Mouse (Mus musculus) brain, embryonic 14.5 days (tissue): Measurements from ENCODE around the gene Birc6.

Experiments
- CTCF ChIP-seq: fragments of 200-500 bp; IDR thresholded peaks from 2 replicates; pipeline ENCODE4 v1.5.1; 2012; ENCODE audit warnings: inconsistent platforms, mild to moderate bottlenecking, moderate library complexity, borderline replicate concordance; ENCODE audit not compliant: insufficient read depth, insufficient read length; ENCODE audit errors: extremely low read depth
- POLR2A ChIP-seq: fragments of 200-500 bp; IDR thresholded peaks from 2 replicates; pipeline ENCODE4 v1.6.1; 2012; ENCODE audit warnings: mild to moderate bottlenecking, inconsistent platforms, borderline replicate concordance; ENCODE audit not compliant: poor library complexity, insufficient read depth, insufficient read length, severe bottlenecking; ENCODE audit errors: extremely low read depth

DNA sequence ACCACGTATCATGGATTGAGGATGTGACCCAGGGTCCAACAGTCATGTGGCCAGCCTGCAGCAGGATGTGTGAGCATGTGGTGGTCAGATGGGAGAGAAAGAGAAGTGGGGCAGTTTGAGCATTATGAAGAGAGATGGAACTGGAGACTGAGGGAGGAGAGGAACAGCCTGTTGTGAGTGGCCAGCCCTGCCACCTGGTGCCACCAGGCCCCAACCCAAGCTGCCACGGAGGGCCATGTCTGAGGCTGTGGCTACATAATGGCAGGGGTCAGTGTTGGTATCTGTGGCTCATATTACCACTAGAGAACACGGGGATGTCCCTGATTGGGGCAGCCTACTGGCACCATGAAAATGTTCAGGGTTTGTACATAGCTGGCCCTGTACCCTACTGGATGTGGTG is 187.0 kb downstream of the Birc6 start:
- TF ChIP-seq CTCF = no peak
- TF ChIP-seq POLR2A = no peak
